Mouse (Mus musculus) testis, adult 2 months (tissue): ENCODE data around the gene Tnk1. TPM values are rescaled to one million over a fixed set of nuclear protein-coding genes. Genes with fewer than 3 reads are reported as not detected.

Source experiments
- H3K27ac ChIP-seq: fragments of 200-500 bp; 2 replicates; pipeline ENCODE4 v1.5.1; 2012; ENCODE audit warnings: low read depth, low read length; ENCODE audit not compliant: control insufficient read depth, insufficient read depth
- H3K27me3 ChIP-seq: fragments of 200-500 bp; 2 replicates; pipeline ENCODE4 v1.6.1; 2012; ENCODE audit warnings: mild to moderate bottlenecking, low read length, moderate library complexity; ENCODE audit not compliant: control insufficient read depth, insufficient read depth
- H3K36me3 ChIP-seq: fragments of 200-500 bp; 2 replicates; pipeline ENCODE4 v1.6.1; 2012; ENCODE audit warnings: mild to moderate bottlenecking, low read length; ENCODE audit not compliant: control insufficient read depth, insufficient read depth
- H3K4me1 ChIP-seq: fragments of 200-500 bp; 2 replicates; pipeline ENCODE4 v1.6.1; 2012; ENCODE audit warnings: low read length; ENCODE audit not compliant: control insufficient read depth, insufficient read depth
- H3K4me3 ChIP-seq: fragments of 200-500 bp; 2 replicates; pipeline ENCODE4 v1.5.1; 2012; ENCODE audit warnings: low read depth, mild to moderate bottlenecking, low read length, moderate library complexity, mixed read lengths; ENCODE audit not compliant: control insufficient read depth
- CTCF ChIP-seq: fragments of 200-500 bp; IDR thresholded peaks from 2 replicates; pipeline ENCODE4 v1.5.1; 2012; ENCODE audit warnings: low read depth, mild to moderate bottlenecking, inconsistent platforms, low read length, moderate library complexity; ENCODE audit not compliant: control insufficient read depth, insufficient read depth, insufficient replicate concordance
- POLR2A ChIP-seq: fragments of 200-500 bp; IDR thresholded peaks from 2 replicates; pipeline ENCODE4 v1.6.1; 2012; ENCODE audit warnings: low read depth, mild to moderate bottlenecking, inconsistent platforms, low read length, moderate library complexity; ENCODE audit not compliant: control insufficient read depth
- polyA plus RNA-seq: library from polyadenylated mRNA; depleted of rRNA; stranded (reverse); fragments of >200 nt; gene quantifications from 2 replicates; pipeline ENCODE4 v1.2.3, GENCODE M21; 2012

Tnk1 gene
- polyA plus RNA-seq, 1 experiment, result 1.6 TPM

GRCm38 (mm10) chr11:69837604-69837951 lies 21.0 kb downstream of the Tnk1 start, which contains the start of gene Nlgn2:
Gene Nlgn2 (minus strand): TSS chr11:69837784.
- Histone ChIP-seq H3K4me1 (peaks cover 39% of the 10 kb centered on the region), H3K27me3 (no peaks in the 10 kb centered on the region), H3K36me3 (no peaks in the 10 kb centered on the region), H3K4me3 (peak within 1 kb of the TSS; percentile 63), H3K27ac (peak within 1 kb of the TSS; percentile 65)
- no peak for TF ChIP-seq CTCF
- peak; percentile 10; the same call in 1 of the 2 replicates for TF ChIP-seq POLR2A

DNA sequence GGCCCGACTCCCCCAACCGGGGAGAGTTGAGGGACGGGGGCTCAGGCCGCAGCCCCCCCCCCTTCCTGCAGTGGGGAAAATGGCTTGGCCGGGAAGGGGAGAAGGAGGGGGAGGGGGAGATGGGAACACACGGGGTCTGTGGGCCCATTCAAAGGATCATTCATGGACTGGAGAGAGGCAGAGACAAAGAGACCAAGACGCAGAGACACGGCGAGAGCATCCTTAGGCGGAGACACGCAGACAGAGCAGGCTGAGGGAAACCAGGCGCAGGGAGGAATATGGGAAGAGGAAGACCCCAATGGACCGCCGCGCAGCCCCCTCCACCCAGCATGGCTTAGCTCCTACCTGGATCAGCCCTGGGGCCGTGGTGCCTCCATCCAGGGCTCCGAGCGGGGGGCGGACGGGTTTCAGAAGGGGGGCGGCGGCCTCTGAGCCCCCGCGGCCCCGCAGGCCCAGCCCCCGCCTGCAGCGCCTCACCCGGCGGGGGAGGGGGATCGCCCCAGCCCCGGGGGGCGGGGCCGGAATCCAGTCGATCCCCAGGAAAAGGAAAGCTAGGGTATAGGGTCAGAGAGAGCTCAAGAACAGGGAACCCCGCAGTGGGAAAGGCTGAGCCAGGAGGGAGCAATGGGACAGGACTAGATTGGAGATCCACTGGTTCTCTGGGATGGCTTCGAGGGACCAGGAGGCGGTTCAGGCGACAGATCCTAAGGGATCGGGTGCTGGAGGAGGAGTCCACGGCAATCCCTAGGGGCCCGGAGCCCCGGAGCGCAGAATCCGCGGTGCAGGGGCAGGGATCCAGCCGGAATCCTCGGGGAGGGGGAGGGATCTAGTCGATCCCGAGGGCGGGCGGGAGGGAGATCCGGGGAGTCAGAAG lies 21.6 kb downstream of the Tnk1 start:
- TF ChIP-seq POLR2A, result no peak
- Histone ChIP-seq H3K27me3 (no peaks in the 10 kb centered on the region), H3K4me1 (peaks cover 39% of the 10 kb centered on the region), H3K27ac (no peak overlapping the region), H3K36me3 (no peaks in the 10 kb centered on the region), H3K4me3 (peak overlapping the region; percentile 63)

DNA sequence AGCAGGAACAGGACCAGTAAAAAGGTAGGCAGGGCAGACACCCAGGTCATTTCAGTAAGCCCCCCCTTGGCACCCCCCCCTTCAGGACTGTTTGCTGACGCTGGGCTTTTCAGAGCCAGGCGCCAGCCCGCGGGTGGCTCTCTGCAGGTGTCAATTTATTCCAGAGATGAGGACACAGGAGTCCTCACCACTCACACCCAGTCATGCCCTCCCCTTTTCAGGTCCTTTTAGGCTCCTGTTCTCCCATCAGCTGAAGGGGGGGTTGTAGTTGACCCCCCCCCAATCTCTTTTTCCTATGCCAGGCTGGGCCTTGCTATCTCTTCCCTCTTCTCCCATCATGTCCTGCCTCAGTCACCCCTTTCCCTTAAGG lies 22.6 kb downstream of the Tnk1 start:
- Histone ChIP-seq H3K27me3 (no peaks in the 10 kb centered on the region), H3K4me3 (no peak overlapping the region), H3K4me1 (peaks cover 39% of the 10 kb centered on the region)

DNA sequence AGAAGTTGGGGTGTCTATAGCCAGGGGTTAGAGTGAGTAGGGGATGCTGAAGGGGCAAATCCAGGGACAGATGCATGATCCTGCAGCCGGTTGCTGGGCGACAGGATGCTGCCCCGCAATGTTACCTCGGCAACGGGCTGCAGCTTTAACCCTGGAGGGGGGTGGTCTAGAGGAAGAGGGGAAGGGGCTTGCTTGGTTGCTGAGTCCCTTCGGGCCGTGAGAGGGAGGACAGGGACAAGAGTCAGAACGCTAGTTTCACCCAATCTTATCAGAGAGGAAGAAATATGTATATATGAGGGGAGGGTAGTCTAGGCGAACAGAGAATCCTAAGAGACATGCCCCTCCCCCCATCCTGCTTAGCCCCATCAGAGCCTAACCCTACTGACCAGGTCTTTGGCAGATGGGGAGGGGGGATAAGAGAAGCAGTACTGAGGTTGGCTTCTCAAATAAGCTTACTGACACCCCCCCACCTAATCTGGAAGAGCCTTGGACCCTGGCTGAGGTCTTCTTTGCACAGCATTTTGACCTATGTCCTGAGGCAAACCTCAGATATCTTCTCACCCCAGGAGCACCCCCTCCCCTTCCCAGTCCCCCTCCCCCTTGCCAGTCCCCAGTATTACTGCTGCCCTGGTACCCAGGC lies 23.1 kb downstream of the Tnk1 start:
- no peaks in the 10 kb centered on the region for H3K27me3 ChIP-seq
- no peaks in the 10 kb centered on the region for H3K36me3 ChIP-seq
- H3K4me3 ChIP-seq, result no peak overlapping the region
- H3K4me1 ChIP-seq, result peaks cover 39% of the 10 kb centered on the region
- no peak overlapping the region for H3K27ac ChIP-seq
- no peak for TF ChIP-seq POLR2A

More for the DNA sequence above, 22.6 kb downstream of the Tnk1 start:
- Histone ChIP-seq H3K27ac (no peak overlapping the region), H3K36me3 (no peaks in the 10 kb centered on the region)
- TF ChIP-seq CTCF (no peak), POLR2A (no peak)

DNA sequence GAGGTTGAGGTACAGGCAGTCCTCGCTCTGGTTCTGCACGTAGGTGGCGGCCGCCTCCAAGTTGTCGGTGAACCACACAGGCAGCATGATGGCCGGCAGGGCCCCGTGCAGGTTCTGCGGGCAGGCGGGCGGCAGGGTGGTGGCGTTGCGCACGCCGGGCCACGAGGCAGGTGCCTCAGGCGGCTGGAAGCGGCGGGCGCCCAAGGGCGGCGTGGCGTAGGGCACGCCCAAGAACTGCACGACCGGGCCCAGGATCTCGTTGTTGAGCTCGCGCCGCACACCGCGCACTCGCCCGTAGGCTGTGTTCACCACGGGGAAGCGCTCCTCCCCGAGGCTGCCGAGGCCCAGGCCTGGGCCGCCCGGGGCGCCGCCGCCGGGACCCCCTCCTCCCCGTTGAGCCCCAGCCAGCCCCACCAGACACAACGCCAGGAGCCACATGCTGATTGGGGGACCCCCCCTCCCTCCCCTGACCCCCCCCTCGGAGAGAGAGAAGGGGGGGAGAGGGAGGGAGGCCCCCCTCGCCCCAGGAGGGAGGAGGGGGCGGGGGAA lies 24.5 kb downstream of the Tnk1 start:
- peak overlapping the region; percentile 2; the same call in 1 of the 2 replicates for H3K27ac ChIP-seq
- H3K4me1 ChIP-seq, result peaks cover 39% of the 10 kb centered on the region
- peak overlapping the region; percentile 57 for H3K4me3 ChIP-seq
- TF ChIP-seq CTCF, result no peak
- peak; percentile 34; the same call in 1 of the 2 replicates for TF ChIP-seq POLR2A
- no peaks in the 10 kb centered on the region for H3K27me3 ChIP-seq
- H3K36me3 ChIP-seq, result no peaks in the 10 kb centered on the region

GRCm38 (mm10) chr11:69833554-69833953 lies 25.0 kb downstream of the Tnk1 start:
- Histone ChIP-seq H3K27me3 (no peaks in the 10 kb centered on the region), H3K27ac (no peak overlapping the region; the same call in 1 of the 2 replicates), H3K36me3 (no peaks in the 10 kb centered on the region), H3K4me3 (peak overlapping the region; percentile 57), H3K4me1 (peaks cover 35% of the 10 kb centered on the region)
- no peak for TF ChIP-seq CTCF
- no peak for TF ChIP-seq POLR2A

DNA sequence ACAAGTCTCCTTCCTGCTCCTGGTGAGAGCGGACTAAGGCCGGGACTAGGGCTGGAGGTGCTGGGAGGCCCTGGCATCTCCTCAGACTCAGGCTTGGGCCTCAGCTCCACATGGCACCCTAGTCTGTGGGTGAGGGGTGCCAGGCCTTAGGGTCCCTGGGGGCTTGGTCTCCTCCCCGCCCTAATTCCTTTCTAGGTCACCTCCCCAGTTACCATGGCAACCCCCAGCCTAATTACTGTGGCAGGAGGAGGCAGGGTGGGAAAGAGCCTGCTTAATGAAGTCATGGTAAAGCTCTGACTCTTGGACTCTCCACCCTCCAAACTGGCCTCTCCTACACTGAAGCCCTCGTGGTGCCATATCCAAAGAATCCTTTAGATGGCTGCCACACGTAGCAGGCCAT lies 29.7 kb downstream of the Tnk1 start:
- TF ChIP-seq CTCF (no peak), POLR2A (no peak)
- H3K27ac ChIP-seq, result no peak overlapping the region

More for the DNA sequence above, 29.7 kb downstream of the Tnk1 start:
- no peaks in the 10 kb centered on the region for H3K36me3 ChIP-seq
- no peaks in the 10 kb centered on the region for H3K27me3 ChIP-seq
- peaks cover 4% of the 10 kb centered on the region for H3K4me1 ChIP-seq
- no peak overlapping the region for H3K4me3 ChIP-seq
